Mouse (Mus musculus) heart, adult 9 months (tissue): Measurements from ENCODE around the gene Brca1.
"Not testable (repeated sequence)": the region's sequence is repeated elsewhere in the genome, so short reads cannot be mapped to it uniquely, and the experiment has no call there.

ENCODE experiments used
- DNase-seq, 2 experiments: peaks; one replicate each; pipeline ENCODE4 v3.0.0; 2022; ENCODE audit warnings: low spot score in 2 of 2

Gene Brca1

DNA sequence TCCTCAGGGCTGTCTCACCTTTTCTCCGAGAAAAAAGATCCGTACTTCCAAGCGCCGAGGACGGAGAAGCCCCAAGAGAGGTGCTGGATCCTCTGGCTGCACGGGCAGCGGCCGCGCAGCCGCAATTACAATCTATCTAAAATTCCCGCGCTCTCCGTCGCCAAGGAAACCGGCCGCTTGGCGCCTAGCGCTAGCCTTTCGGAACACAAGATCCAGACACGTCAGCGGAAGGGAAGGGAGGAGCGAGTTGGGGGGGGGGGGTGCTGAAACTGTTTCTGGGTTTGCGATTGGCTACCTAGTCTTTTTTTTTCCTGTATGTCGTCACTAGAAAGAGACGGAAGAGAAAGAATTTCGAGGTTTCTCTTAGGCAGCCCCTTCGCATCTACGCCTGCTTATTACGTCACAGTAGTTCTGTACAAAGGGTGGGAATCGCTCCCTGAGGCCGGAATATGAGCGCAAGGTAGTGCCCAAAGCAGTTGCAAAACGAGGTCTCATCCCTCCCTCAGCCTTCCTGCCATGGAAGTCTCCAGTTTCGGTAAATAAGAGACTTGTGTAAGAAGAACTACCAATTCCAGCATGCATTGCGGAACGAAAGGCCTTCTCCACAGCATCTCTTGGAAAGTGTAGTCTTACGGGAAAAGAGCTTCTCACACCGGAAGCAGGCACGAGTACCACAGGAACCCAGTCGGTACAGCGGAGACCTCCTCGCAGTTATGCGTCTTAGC lies at the start of gene Brca1, which contains the start of gene Nbr1:
Gene Brca1, minus strand, starts transcription at position 205 of the 725 bp plus-strand sequence.
Gene Nbr1, plus strand, starts transcription at position 399 of the 725 bp plus-strand sequence.
- DNase-seq = peak; percentile 92 to 95

GRCm38 (mm10) chr11:101599156-101599555 lies 47.4 kb upstream of the Brca1 start, which contains the start of gene Gm11634:
Gene Gm11634, minus strand, starts transcription at chr11:101599256.
- DNase-seq = no peak

DNA sequence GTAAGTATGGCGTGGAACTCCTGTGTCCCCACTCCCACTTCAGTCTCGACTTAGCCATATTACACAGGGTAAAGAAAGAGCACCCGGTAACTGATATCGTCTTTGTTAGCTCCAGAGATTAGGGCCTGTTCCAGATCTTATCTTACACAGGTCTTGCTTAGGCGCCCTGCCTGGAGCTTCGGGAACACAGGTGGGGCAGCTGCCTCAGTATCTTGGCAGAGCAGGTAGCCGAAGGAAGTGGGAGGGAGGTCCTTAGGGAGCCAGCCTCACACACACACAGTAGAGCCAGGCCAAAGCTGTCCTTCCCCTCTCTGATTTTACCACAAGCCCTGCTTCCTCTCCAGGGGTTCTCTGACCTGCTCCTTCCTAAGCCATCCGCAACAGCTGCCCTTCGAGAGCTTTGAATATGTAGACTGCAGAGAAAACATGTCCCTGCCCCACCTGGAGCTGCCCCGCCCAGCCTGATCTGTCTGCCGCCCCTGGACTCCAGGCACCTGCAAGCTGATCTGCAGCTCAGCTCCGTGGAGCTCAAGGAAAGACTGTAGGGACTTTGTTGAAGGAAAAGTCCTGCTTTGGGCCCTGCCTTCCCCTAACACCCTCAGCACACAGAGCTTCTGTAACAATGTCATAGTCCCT lies 38.4 kb upstream of the Brca1 start:
- no peak for DNase-seq

- DNase-seq = peak in 1 of 2 experiments; percentile 37
Measured at GRCm38 (mm10) chr11:101589444-101589843, 37.7 kb upstream of the Brca1 start.

DNA sequence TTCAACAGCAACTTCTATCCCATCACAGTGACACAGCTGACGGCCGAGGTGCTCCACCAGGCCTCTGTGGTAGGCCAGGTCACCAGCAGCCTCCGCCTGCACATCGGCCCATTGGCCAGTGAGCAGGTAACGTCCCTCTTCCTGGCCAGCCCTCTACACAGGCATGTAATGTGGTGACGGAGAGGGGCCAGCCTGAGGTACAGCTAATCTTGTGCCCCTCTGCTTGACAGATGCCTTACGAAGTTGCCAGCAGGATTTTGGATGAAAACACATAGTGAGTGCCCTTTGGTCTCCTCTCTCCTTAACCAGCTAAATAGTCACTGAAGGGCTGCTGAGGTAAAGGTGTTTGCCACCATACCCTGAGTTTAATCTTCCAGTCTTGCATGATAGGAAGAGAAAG lies 37.1 kb upstream of the Brca1 start:
- no peak for DNase-seq

DNA sequence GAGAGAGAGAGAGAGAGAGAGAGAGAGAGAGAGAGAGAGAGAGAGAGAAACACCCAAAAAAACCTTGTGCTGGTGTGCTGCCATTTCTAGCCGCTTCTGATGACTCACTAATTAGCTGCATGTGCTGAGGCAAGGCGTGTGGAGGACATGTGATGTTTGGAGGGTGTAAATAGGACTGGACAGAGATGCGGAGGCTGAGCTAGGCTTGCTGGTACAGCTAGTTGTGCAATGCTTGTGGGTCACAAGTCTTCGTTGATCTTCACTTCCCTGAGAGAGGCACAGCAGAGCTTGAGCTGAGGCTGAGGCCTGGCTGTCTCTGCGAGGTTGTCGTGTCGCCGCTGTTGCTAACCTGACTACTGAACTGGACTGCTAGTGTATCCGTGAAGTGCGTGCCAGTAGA lies 35.9 kb upstream of the Brca1 start:
- peak in 1 of 2 experiments; percentile 27 for DNase-seq

- no peak for DNase-seq
Measured at GRCm38 (mm10) chr11:101585805-101586204, 34.0 kb upstream of the Brca1 start.

- not testable (repeated sequence) for DNase-seq
Measured at GRCm38 (mm10) chr11:101585031-101585430, 33.3 kb upstream of the Brca1 start.

DNA sequence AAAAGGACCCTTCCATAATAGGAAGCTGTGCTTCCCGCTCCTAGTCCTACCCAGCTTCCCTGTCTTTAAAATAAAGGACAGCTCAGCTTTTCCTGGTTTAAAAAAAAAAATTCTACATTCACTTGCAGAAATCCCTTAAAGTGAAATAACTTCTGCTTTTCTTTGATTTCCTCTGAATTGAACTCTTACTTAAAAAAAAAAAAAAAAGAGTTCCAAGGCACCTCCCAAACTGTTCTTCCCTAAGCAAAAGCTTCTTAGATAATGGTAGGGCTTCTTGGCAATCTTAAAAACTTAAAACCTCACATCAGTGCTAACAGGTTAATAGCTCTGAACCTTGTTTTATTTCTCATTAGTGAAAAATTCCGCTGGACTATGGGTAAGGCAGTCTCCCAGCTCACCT lies 31.4 kb upstream of the Brca1 start:
- no peak for DNase-seq

DNA sequence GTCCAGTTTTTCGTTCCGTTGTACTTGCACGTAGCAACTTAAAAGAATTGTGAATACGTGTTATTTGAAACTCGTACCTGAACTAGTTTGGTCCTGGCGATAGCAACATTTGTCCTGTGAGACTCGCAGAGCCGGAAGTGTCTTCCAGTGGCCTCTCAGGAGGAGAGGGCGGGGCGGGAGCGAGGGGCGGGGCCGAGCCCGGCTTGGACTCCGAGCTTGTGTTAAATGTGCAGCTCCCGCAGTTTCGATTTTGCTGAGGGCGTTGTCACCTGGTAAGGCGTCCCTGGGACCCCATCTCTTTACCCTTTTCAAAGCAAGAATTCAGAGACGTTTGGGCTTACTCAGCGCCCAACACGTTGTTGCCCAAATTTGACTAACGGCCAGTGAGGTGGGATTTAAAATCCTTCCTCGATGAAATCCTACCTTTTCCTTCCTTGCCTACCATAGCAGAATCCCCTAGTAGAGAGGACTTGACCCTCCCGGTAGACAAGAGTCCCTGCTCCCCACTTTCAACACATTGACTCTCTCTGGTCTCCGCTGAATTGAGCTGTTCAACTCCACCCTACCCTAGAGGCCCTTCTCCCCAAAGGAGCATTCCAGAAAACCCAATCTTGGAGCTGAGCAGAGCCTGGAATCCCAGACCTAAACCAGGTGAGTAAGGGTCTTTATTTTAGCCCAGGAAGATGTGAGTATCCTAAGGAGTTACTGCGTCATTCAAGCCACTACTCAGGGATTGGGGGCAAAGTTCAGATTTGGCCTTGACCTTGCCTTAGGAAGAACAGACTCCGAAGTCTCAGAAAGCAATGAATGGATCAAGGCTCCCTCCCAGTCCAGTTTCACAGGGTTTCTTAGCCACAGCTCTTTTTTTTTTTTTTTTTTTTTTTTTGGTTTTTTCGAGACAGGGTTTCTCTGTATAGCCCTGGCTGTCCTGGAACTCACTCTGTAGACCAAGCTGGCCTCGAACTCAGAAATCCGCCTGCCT lies 30.6 kb upstream of the Brca1 start, which contains the start of gene Tmem106a:
Gene Tmem106a, plus strand, starts transcription at position 189 of the 982 bp plus-strand sequence.
- DNase-seq = peak; percentile 63 to 69

GRCm38 (mm10) chr11:101581081-101581764 lies 29.5 kb upstream of the Brca1 start:
- DNase-seq = no peak

GRCm38 (mm10) chr11:101576116-101576515 lies 24.4 kb upstream of the Brca1 start:
- DNase-seq = no peak

GRCm38 (mm10) chr11:101568421-101568820 lies 16.7 kb upstream of the Brca1 start:
- DNase-seq = no peak

- peak in 1 of 2 experiments; percentile 32 for DNase-seq
Measured at GRCm38 (mm10) chr11:101562391-101562790, 10.6 kb upstream of the Brca1 start.

- no peak for DNase-seq
Measured at GRCm38 (mm10) chr11:101556954-101557353, 5.2 kb upstream of the Brca1 start.

DNA sequence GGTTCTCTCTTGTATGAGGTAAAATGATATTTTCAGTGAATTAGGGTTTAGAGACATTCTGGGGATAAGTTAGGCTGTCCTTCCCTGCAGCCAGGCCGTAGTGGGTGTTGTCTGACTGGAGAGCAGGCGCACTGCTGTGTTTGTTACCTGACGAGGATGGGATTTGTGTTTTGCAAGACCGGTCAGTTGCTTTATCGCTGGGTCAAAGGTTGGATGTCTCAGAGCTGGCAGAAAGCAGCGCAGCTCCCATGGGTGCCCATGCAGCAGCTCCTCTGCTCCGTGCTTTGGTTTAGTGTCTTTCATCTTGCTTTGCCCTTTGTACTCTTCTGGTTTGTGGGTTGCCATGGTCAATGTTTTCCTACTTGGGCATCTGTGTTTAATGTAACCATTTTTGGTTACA lies 4.8 kb upstream of the Brca1 start:
- DNase-seq = no peak

GRCm38 (mm10) chr11:101553354-101553930 lies 1.7 kb upstream of the Brca1 start:
- DNase-seq = peak; percentile 10 to 16

GRCm38 (mm10) chr11:101552476-101553300 lies 933 bp upstream of the Brca1 start:
- peak; percentile 99 to 100 for DNase-seq

DNA sequence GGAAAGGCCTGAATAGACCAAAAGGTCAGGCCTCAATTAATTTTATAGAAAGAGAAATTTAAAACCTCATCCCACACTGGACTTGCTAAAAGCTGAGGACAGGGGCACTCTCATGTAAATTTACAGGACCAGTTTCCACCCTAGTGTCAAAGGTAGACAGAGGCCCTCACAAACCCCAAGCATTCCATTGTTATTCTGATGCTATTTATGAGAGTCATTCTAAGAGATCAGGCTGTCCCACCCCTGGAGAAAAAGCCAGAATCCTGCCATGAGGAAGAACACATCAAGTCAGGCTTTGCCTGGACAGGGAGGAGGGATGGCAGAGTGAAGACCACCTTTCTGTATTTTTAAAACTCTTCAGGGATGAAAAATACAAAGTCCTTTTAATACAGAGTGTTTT lies 3.2 kb downstream of the Brca1 start:
- no peak for DNase-seq

GRCm38 (mm10) chr11:101544132-101544531 lies 7.6 kb downstream of the Brca1 start:
- no peak for DNase-seq
